Mouse (Mus musculus) megakaryocyte, embryonic 14.5 days (primary cell): Measurements from ENCODE around the gene Kdf1. TPM values are rescaled to one million over a fixed set of nuclear protein-coding genes. Genes with fewer than 3 reads are reported as not detected.

ENCODE experiments used
- H3K27me3 ChIP-seq: replicated peaks from 2 replicates; pipeline ENCODE3; 2012; ENCODE audit warnings: inconsistent platforms
- H3K36me3 ChIP-seq: replicated peaks from 2 replicates; pipeline ENCODE3; 2012; ENCODE audit warnings: low read length, inconsistent platforms, mixed read lengths
- H3K4me1 ChIP-seq: 2 replicates; pipeline ENCODE4 v1.6.1; 2012; ENCODE audit warnings: inconsistent platforms
- H3K4me3 ChIP-seq: replicated peaks from 2 replicates; pipeline ENCODE3; 2012; ENCODE audit warnings: moderate library complexity, mild to moderate bottlenecking, inconsistent platforms
- H3K9me3 ChIP-seq: 2 replicates; pipeline ENCODE4 v1.6.1; 2012; ENCODE audit warnings: inconsistent platforms
- FLI1 ChIP-seq: IDR thresholded peaks from 2 replicates; pipeline ENCODE4 v1.6.1; 2012; ENCODE audit warnings: low read length, inconsistent platforms, mixed read lengths
- GATA1 ChIP-seq: IDR thresholded peaks from 3 replicates; pipeline ENCODE4 v1.6.1; 2012; ENCODE audit warnings: mixed read lengths, low read length, inconsistent platforms, borderline replicate concordance
- polyA plus RNA-seq: library from polyadenylated mRNA; stranded (reverse); fragments of >175 nt; gene quantifications from 2 replicates; pipeline ENCODE4 v1.2.3, GENCODE M21; 2012; ENCODE audit warnings: low replicate concordance; ENCODE audit not compliant: insufficient read depth

Kdf1 gene
- polyA plus RNA-seq, 1 experiment: 0.83 TPM

DNA sequence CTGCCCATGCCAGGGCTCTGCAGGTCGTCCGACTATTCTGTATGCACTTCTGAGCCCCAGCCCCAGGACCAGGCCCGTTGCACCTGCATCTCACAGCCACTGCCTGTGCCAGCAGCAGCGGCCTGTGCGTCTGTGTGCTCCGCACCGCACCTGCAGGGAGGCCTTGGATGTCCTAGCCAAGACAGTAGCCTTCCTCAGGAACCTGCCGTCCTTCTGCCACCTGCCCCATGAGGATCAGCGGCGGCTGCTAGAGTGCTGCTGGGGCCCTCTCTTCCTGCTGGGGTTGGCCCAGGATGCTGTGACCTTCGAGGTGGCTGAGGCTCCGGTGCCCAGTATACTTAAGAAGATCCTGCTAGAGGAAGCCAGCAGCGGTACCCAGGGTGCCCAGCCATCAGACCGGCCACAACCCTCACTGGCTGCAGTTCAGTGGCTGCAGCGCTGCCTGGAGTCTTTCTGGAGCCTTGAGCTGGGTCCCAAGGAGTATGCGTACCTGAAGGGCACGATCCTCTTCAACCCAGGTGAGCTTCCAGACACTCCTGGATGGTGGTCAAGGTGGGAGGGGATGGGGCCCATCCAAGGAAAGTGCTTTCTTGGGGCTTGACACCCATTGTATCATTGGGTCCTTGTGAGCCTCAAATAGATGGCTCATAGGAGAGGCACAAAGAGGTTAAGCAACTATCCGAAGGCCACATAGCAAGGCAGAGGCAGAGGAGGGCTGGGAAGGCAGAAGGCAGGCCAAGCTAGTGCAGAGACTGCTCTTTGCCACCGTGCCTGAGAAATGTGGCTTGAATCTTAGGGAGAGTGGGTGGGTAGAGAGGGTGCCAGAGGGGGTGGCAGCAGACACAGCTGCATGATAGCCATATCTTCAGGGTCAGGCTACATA lies 34.9 kb downstream of the Kdf1 start:
- peak overlapping the region; percentile 64 for H3K4me3 ChIP-seq
- H3K4me1 ChIP-seq: peaks cover 26% of the 10 kb centered on the region
- H3K27me3 ChIP-seq: peaks cover 30% of the 10 kb centered on the region
- peaks cover 7% of the 10 kb centered on the region for H3K9me3 ChIP-seq
- H3K36me3 ChIP-seq: no peaks in the 10 kb centered on the region
- TF ChIP-seq GATA1 (no peak), FLI1 (no peak)

DNA sequence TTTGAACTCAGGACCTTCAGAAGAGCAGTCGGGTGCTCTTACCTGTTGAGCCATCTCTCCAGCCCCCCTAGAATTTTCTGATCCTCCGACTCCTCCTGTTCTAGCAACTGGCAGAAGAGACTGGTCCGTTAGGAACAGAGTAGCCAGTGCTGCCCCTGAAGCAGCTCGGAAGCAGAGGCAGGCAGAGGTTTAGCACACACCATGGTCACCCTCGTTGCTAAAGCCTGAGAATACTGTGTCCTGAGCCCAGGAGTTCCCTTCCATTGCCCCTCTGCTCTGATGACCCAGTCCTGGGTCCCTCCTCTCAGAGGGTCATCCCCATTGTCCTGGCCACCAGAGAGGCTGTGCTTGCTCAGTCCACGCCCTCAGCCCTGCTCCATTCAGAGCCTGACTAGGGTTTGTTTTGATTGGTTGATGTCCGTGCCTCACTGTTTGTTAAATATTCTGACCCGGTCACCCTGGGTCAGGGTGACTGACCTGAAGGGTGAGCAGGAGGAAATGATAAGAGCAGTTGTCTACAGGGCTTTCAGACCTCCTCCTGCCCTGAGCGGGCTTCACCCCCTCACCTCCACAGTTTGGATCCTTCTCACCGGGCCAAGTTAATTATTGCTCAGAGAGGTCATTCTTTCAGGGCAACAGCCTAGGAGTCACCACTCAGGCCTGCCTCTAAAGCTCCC lies 38.4 kb downstream of the Kdf1 start:
- peaks cover 26% of the 10 kb centered on the region for H3K4me1 ChIP-seq
- H3K36me3 ChIP-seq: no peaks in the 10 kb centered on the region
- TF ChIP-seq GATA1 (no peak), FLI1 (no peak)
- peaks cover 38% of the 10 kb centered on the region for H3K27me3 ChIP-seq
- H3K9me3 ChIP-seq: no peaks in the 10 kb centered on the region
- no peak overlapping the region for H3K4me3 ChIP-seq

DNA sequence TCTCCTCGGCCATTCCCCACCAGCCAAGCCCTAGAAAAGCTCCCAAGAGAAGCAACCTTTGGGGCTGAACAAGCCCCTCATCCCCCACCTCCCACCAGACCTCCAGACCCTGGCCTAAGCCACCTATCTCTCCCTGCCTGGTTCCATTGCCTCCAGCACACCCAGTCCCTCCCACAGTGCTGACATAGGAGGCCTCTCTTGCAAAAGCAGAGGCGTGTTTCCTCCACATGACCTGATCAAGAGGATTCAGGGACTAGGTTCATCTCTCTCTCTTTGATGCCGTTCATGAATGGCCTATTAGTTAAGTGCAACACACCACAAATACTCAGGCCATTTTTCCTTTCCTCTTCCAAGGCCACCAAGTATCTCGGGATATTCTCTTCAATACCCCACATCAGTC lies 41.1 kb downstream of the Kdf1 start:
- TF ChIP-seq FLI1 (no peak), GATA1 (no peak)
- Histone ChIP-seq H3K4me3 (no peak overlapping the region), H3K36me3 (no peaks in the 10 kb centered on the region), H3K27me3 (peaks cover 37% of the 10 kb centered on the region), H3K9me3 (peaks cover 8% of the 10 kb centered on the region), H3K4me1 (peaks cover 12% of the 10 kb centered on the region; the same call in 1 of the 2 replicates)

DNA sequence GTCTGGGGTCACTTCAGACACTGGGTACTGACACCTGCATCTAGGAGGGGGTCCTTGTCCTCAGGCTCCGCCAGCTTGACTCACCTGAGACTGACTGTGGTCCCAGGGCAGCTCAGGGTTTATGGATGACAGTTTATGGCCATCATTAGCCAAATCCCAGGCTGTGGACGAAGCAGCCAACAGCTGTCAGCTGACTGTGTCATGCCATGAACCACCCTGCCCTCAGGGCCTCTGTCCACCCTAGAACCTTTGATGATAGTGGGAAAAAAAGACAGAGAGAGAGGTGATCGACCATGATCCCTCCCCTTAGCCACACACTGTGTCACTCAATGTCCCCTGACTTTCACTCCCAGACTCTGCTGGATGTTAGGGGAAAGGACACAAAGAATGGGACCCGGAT lies 42.9 kb downstream of the Kdf1 start:
- Histone ChIP-seq H3K9me3 (peaks cover 8% of the 10 kb centered on the region), H3K36me3 (no peaks in the 10 kb centered on the region), H3K27me3 (peaks cover 27% of the 10 kb centered on the region), H3K4me1 (peaks cover 8% of the 10 kb centered on the region; the same call in 1 of the 2 replicates), H3K4me3 (no peak overlapping the region)
- TF ChIP-seq GATA1 (no peak), FLI1 (no peak)

DNA sequence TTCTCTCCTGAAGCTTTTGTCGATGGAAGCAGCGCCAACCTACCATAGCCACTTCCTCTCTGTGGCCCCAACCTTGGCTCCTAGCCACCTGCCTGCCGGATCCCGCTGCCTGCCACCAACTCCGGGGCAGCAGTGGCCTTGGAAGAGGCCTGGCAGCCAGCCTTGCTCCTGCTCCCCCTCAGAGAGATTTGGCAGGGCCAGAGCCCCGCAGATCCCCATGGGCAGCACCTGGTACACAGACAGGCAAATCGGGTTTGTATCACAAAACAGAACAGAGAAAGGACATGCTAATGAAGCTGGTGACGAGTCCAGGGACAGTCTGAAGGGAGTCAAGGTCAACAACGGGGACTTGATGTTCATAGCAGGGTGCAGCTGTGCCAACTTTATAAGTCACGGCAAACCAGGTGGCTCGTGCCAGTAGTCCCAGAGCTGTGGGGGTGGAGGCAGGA lies 44.4 kb downstream of the Kdf1 start:
- Histone ChIP-seq H3K4me3 (no peak overlapping the region), H3K36me3 (no peaks in the 10 kb centered on the region), H3K9me3 (peaks cover 8% of the 10 kb centered on the region), H3K27me3 (peaks cover 16% of the 10 kb centered on the region), H3K4me1 (peaks cover 4% of the 10 kb centered on the region; the same call in 1 of the 2 replicates)
- no peak for TF ChIP-seq GATA1
- no peak for TF ChIP-seq FLI1

DNA sequence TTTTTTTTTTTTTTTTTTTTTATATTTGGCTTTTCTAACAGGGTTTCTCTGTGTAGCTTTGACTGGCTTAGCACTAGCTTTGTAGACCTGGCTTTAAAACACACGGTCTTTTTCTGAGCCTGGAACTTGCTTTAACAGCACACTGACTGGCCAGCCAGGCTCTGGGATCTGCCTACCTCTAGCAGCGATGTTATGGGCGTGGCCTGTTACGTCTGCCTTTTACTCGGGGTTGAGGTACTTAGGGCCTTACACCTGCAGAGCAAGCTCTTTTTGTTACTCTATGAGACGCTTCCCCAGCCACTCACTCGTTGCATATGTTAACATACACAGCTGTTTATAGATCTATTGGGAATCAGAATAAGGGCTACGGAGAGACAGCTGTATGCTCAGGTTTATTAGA lies 48.5 kb downstream of the Kdf1 start:
- TF ChIP-seq GATA1 (no peak), FLI1 (no peak)
- peaks cover 4% of the 10 kb centered on the region for H3K27me3 ChIP-seq
- H3K4me1 ChIP-seq: peaks cover 4% of the 10 kb centered on the region; the same call in 1 of the 2 replicates
- no peaks in the 10 kb centered on the region for H3K36me3 ChIP-seq
- no peak overlapping the region for H3K4me3 ChIP-seq
- peaks cover 8% of the 10 kb centered on the region for H3K9me3 ChIP-seq

DNA sequence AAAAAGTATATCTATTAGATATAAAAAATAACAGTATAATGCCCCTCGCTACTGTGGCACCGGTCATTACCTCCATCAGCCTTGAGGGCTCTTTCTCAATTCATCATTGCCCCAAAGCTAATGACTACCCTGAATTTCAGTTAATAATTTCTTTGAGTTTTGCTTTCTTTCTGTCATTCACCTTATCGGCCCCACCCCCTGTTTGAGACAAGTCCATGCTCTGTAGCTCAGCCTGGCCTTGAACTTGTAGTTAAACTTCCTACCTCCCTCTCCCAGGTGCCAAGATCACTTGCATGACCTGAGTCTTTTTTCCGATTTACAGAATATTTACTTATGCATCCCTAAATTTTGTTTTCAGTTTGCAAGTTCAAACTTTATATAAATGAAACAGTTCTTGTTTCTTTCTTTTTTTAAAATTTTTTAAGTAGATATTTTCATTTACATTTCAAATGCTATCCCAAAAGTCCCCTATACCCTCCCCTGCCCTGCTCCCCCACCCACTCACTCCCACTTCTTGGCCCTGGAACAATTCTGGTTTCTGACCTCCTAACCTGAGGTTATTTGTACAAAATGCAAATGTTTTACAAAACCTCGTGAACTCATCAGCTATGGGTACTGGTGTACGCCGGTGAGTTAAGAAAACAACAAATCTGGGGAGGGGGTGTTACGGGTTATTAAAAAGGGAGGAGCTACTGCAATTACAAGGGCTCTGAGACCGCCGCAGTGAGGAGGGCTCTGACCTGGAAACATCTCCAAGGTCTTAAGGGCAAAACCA lies 50.7 kb downstream of the Kdf1 start:
- Histone ChIP-seq H3K4me3 (no peak overlapping the region), H3K27me3 (no peaks in the 10 kb centered on the region), H3K4me1 (peaks cover 6% of the 10 kb centered on the region), H3K36me3 (no peaks in the 10 kb centered on the region), H3K9me3 (peaks cover 2% of the 10 kb centered on the region; the same call in 1 of the 2 replicates)
- TF ChIP-seq FLI1 (no peak), GATA1 (no peak)

DNA sequence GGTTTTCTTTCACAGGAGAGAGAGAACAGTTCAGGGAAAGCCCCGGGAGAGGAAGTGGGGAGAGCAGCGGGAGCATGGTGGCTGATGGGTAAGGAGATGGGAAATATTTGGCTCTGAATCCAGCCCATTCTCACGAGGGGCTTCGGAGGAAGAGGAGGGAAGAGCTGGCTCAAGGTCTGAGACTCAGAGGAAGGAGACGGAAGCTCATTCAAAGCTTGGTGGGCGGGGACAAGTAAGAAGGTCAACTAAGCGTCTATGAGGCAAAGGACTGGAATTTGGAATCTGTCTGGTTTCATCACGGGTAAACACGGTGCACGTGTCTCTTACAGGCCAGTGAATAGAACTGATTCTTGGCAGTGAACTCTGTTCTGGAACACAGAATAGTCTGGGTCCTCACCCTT lies 51.3 kb downstream of the Kdf1 start:
- no peaks in the 10 kb centered on the region for H3K36me3 ChIP-seq
- no peaks in the 10 kb centered on the region for H3K27me3 ChIP-seq
- H3K4me3 ChIP-seq: no peak overlapping the region
- peaks cover 8% of the 10 kb centered on the region for H3K4me1 ChIP-seq
- no peak for TF ChIP-seq FLI1
- no peak for TF ChIP-seq GATA1
- no peaks in the 10 kb centered on the region for H3K9me3 ChIP-seq

DNA sequence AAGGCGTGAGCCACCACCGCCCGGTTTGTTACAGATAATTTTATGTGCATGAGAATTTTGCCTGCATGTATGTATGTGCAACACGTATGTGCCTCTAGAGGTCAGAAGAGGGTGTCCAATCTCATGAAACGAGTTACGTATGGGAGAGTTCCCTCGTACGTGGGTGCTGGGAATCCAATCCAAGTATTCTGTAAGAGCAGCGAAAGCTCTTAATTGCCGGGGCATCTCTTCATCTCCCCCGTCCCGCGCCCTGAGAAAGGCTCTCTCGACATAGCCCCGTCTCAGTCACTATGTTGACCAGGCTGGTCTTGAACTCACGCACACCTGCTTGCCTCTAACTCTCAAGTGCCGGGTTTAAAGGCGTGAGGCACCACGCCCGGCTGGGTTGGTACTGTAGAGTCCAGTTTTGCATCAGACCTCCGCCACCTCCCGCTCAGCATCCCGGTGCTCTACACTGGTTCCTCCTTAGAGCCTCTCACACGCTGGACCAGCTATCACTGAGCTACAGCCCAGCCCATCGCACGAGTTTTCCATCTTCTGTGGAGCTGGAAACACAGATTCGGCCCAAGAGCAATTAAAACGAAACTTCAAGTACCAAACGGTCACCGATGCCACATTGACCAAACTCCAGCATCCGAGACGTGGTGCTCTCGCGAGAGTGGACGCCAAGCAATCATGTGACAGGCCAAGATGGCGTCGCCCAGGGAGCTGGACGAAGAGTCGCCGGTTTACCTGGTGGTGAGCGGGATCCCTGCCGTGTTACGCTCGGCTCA lies 55.5 kb downstream of the Kdf1 start, which contains the start of gene Gpatch3:
Gpatch3 (plus strand) TSS at position 676 of the 773 bp plus-strand sequence.
- peaks cover 18% of the 10 kb centered on the region for H3K36me3 ChIP-seq
- peak within 1 kb of the TSS; percentile 96 for H3K4me3 ChIP-seq
- peaks cover 14% of the 10 kb centered on the region for H3K4me1 ChIP-seq
- H3K27me3 ChIP-seq: no peaks in the 10 kb centered on the region
- no peaks in the 10 kb centered on the region for H3K9me3 ChIP-seq
- TF ChIP-seq GATA1 (no peak), FLI1 (no peak)
